Mouse (Mus musculus): ENCODE measurements around the gene Angpt4. TPM values are rescaled to one million over a fixed set of nuclear protein-coding genes. Genes with fewer than 3 reads are reported as not detected.
A peak's percentile ranks its signal among the peaks of the same experiment; 100 is the strongest.

Gene Angpt4
- polyA plus RNA-seq, 1 experiment from 2014 or later, result 1.1 TPM

- H3K36me3 ChIP-seq (ENCODE audit: control insufficient read depth, insufficient read depth, low read length), result no peaks in the 10 kb centered on the region
- peaks cover 10% of the 10 kb centered on the region for H3K4me1 ChIP-seq (ENCODE audit: control insufficient read depth, insufficient read depth, low read length)
- no peak overlapping the region for H3K4me2 ChIP-seq (ENCODE audit: low read depth, low read length)
- WGBS, result 62% methylated on average over 8 of the region's 8 CpGs
- H3K9ac ChIP-seq (ENCODE audit: low read depth, low read length), result no peak overlapping the region
- no peak overlapping the region for H3K27ac ChIP-seq (replicated peaks; ENCODE audit: low read depth, low read length)
- ATAC-seq (ENCODE audit: low read depth), result no peak
- no peaks in the 10 kb centered on the region for H3K9me3 ChIP-seq (ENCODE audit: control insufficient read depth, low read length)
- no peaks in the 10 kb centered on the region for H3K27me3 ChIP-seq (replicated peaks; ENCODE audit: control insufficient read depth, insufficient read depth, low read length)
- no peak for DNase-seq (ENCODE audit: low spot score)
- no peak overlapping the region for H3K4me3 ChIP-seq (ENCODE audit: low read depth, low read length)
Observed at GRCm38 (mm10) chr2:151986958-151987357, 75.9 kb downstream of the Angpt4 start.

- 72% methylated on average over 2 of the region's 2 CpGs for WGBS
- Histone ChIP-seq H3K9me3 (ENCODE audit: control insufficient read depth, low read length) (no peaks in the 10 kb centered on the region), H3K27ac (replicated peaks; ENCODE audit: low read depth, low read length) (no peak overlapping the region), H3K4me2 (ENCODE audit: low read depth, low read length) (no peak overlapping the region), H3K9ac (ENCODE audit: low read depth, low read length) (no peak overlapping the region), H3K27me3 (replicated peaks; ENCODE audit: control insufficient read depth, insufficient read depth, low read length) (no peaks in the 10 kb centered on the region), H3K4me3 (ENCODE audit: low read depth, low read length) (no peak overlapping the region), H3K4me1 (ENCODE audit: control insufficient read depth, insufficient read depth, low read length) (peaks cover 10% of the 10 kb centered on the region), H3K36me3 (ENCODE audit: control insufficient read depth, insufficient read depth, low read length) (no peaks in the 10 kb centered on the region)
- DNase-seq (ENCODE audit: low spot score), result no peak
- no peak for ATAC-seq (ENCODE audit: low read depth)
Observed at GRCm38 (mm10) chr2:151988978-151989377, 78.0 kb downstream of the Angpt4 start.

DNA sequence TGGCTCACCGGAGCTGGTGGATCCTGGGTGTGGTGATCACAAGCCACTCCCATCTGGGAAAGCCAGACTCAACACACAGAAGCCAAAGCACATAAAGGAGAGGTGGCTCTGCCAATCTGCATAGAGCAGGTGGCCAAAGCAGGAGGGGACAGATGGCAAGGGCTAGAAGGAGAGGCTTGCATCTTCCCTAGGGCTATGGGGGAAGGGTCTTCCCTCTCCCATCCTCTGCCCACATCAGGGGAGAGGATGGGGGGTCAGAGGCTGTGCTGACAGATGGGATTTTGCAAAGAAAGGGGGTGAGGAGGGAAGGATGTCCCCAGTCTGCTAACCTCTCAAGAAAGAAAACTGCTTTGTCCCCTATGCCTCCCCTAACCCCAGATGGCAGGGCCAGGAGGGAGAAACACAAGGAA lies 80.0 kb downstream of the Angpt4 start:
- Histone ChIP-seq H3K36me3 (ENCODE audit: control insufficient read depth, insufficient read depth, low read length) (no peaks in the 10 kb centered on the region), H3K9ac (ENCODE audit: low read depth, low read length) (no peak overlapping the region), H3K27ac (replicated peaks; ENCODE audit: low read depth, low read length) (no peak overlapping the region), H3K4me3 (ENCODE audit: low read depth, low read length) (no peak overlapping the region), H3K9me3 (ENCODE audit: control insufficient read depth, low read length) (no peaks in the 10 kb centered on the region), H3K27me3 (replicated peaks; ENCODE audit: control insufficient read depth, insufficient read depth, low read length) (peaks cover 9% of the 10 kb centered on the region; the same call in 1 of the 2 replicates), H3K4me2 (ENCODE audit: low read depth, low read length) (no peak overlapping the region), H3K4me1 (ENCODE audit: control insufficient read depth, insufficient read depth, low read length) (no peaks in the 10 kb centered on the region)
- DNase-seq (ENCODE audit: low spot score) (no peak), ATAC-seq (ENCODE audit: low read depth) (peak; percentile 67)
- WGBS, result 24% methylated on average over 1 of the region's 1 CpGs

GRCm38 (mm10) chr2:151991446-151991845 lies 80.4 kb downstream of the Angpt4 start:
- Histone ChIP-seq H3K36me3 (ENCODE audit: control insufficient read depth, insufficient read depth, low read length) (no peaks in the 10 kb centered on the region), H3K4me3 (ENCODE audit: low read depth, low read length) (no peak overlapping the region), H3K4me2 (ENCODE audit: low read depth, low read length) (no peak overlapping the region), H3K27me3 (replicated peaks; ENCODE audit: control insufficient read depth, insufficient read depth, low read length) (peaks cover 14% of the 10 kb centered on the region), H3K9me3 (ENCODE audit: control insufficient read depth, low read length) (no peaks in the 10 kb centered on the region), H3K9ac (ENCODE audit: low read depth, low read length) (no peak overlapping the region), H3K27ac (replicated peaks; ENCODE audit: low read depth, low read length) (no peak overlapping the region), H3K4me1 (ENCODE audit: control insufficient read depth, insufficient read depth, low read length) (peaks cover 2% of the 10 kb centered on the region; the same call in 1 of the 2 replicates)
- 38% methylated on average over 5 of the region's 5 CpGs for WGBS
- ATAC-seq (ENCODE audit: low read depth) (no peak), DNase-seq (ENCODE audit: low spot score) (no peak)

DNA sequence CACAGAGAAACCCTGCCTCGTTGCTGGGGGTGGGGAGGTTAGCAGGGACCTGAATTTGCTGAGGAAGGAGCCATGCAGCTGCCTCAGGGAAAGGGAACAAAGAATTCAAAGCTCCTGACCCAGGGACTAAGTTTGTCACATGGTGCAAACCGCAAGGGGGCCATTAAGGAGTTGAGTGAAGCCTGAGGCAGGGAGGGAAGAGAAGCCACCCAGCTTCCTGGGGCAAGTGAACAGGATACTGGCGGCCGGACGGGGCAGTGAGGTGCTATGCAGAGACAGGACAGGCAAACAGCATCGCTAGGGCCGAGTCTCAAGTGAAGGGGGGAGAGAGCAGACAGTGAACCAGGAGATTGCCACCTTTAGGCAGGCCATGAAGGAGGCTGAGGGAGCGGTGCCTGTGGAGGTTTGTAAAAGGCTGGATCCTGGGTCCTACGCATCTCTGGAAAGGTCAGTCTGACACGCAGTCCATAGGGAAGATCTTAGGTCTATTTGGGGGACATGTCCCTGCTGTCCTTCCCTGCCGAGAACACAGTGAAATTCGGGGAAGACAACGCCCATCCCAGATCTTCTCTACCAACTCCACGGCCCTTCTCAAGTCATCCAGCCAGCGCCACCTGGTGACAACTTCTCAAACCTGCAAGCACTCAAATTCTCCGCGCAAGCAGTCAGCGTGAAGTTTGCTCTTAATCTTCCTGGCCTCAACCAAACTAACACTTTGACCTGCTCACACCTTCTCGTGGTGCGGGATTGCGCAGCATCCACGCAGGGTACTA lies 83.5 kb downstream of the Angpt4 start:
- no peak overlapping the region for H3K27ac ChIP-seq (replicated peaks; ENCODE audit: low read depth, low read length)
- peak overlapping the region; percentile 49 for H3K4me2 ChIP-seq (ENCODE audit: low read depth, low read length)
- H3K27me3 ChIP-seq (replicated peaks; ENCODE audit: control insufficient read depth, insufficient read depth, low read length), result peaks cover 30% of the 10 kb centered on the region
- peak; percentile 81 for DNase-seq (ENCODE audit: low spot score)
- H3K36me3 ChIP-seq (ENCODE audit: control insufficient read depth, insufficient read depth, low read length), result no peaks in the 10 kb centered on the region
- H3K9me3 ChIP-seq (ENCODE audit: control insufficient read depth, low read length), result no peaks in the 10 kb centered on the region
- H3K4me1 ChIP-seq (ENCODE audit: control insufficient read depth, insufficient read depth, low read length), result peaks cover 5% of the 10 kb centered on the region; the same call in 1 of the 2 replicates
- 0 out of 2 replicates have a peak overlapping the region, but pooled peaks have one; percentile 7 for H3K4me3 ChIP-seq (ENCODE audit: low read depth, low read length)
- WGBS, result 7% methylated on average over 22 of the region's 22 CpGs
- no peak overlapping the region for H3K9ac ChIP-seq (ENCODE audit: low read depth, low read length)
- peak; percentile 20; the same call in 1 of the 2 replicates for ATAC-seq (ENCODE audit: low read depth)

MicroRNAs within 50 kb of the gene (microRNA counts, 519-probe panel; counts per million panel counts)
- microRNA mmu-miR-1953, result 19.3 counts per million

Small RNA genes within 50 kb of the gene (microRNA-seq; reads per million reads assigned to microRNA genes)
- gene Mir1953 (ENCODE audit: borderline number of aligned reads), result 0.50 reads per million

Other genes starting within 250 kb of the Angpt4 start
- not detected in 2 replicates for gene Rad21l, start 242.7 kb upstream of the Angpt4 start, polyA plus RNA-seq (2014; fragmentation: Nextera tagmentation; extraction: Ambion mirVana)
- gene Tmem74b, start 209.2 kb upstream of the Angpt4 start, polyA plus RNA-seq (2014; fragmentation: Nextera tagmentation; extraction: Ambion mirVana), result 2.5 and 3.1 TPM in 2 replicates
- gene Psmf1, start 167.0 kb upstream of the Angpt4 start, polyA plus RNA-seq (2014; fragmentation: Nextera tagmentation; extraction: Ambion mirVana), result 38.9 and 48.4 TPM in 2 replicates
- 0.50 and 0.89 TPM in 2 replicates for gene Rspo4, start 68.3 kb upstream of the Angpt4 start, polyA plus RNA-seq (2014; fragmentation: Nextera tagmentation; extraction: Ambion mirVana)
- 18.8 and 21.2 TPM in 2 replicates for gene Fam110a, start 69.0 kb downstream of the Angpt4 start, polyA plus RNA-seq (2014; fragmentation: Nextera tagmentation; extraction: Ambion mirVana)
- gene Slc52a3, start 85.3 kb downstream of the Angpt4 start, polyA plus RNA-seq (2014; fragmentation: Nextera tagmentation; extraction: Ambion mirVana), result 2.4 and 2.8 TPM in 2 replicates
- gene Scrt2, start 170.3 kb downstream of the Angpt4 start, polyA plus RNA-seq (2014; fragmentation: Nextera tagmentation; extraction: Ambion mirVana), result 0.29 TPM in 2 replicates
- gene Srxn1, start 194.3 kb downstream of the Angpt4 start, polyA plus RNA-seq (2014; fragmentation: Nextera tagmentation; extraction: Ambion mirVana), result 12.0 and 13.6 TPM in 2 replicates
- 10.6 TPM in 2 replicates for gene Tcf15, start 232.4 kb downstream of the Angpt4 start, polyA plus RNA-seq (2014; fragmentation: Nextera tagmentation; extraction: Ambion mirVana)

Measured in embryonic facial prominence, embryonic 14.5 days (tissue).